Mouse (Mus musculus) cerebellum, adult 9-11 months (tissue): ENCODE measurements around the gene Gm49601.

Experiments used
- DNase-seq: peaks from one replicate; pipeline ENCODE4 v3.0.0; 2022

Gene Gm49601

GRCm38 (mm10) chr16:18605705-18606104, 20.5 kb downstream of the Gm49601 start:
- no peak for DNase-seq

DNA sequence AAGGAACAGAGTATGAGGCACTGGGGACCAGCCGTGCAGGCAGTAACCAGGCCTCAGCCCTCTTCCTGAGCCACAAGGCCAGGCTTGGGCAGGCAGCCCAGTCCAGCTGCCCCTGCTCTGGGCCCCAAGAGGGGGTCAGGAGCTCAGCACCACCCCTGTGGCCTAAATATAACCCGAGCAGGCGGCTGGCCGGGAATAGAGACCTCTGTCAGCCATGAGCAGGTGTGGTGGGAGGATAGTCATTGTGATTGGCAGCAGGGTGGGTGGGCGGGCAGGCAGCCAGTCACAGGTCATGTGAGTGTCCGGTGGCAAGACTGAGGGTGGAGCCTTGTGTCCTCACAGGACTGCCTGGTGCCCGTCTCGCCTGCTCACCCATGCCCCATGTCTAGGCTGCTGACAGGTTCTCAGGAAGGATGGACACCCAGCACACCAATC, 21.9 kb downstream of the Gm49601 start:
- DNase-seq, result no peak

DNA sequence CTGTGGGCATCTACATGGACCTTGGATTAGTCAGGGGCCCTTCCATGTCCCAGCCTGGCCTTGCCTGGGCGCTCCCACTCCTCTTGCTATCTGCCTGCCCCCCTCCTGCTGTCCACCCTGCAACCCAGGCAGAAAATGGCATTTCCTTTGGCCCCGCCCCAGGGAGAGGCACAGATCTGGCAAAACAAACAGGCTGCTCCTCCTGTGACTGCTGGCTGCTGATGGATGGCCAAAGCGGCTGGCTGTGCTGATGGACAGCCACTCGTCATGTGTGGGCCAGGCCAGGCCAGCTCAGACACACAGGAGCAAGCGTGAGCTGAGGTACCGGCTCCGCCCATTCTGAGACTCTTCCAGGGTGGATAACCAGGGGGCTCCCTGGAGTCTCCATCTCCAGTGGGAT, 24.8 kb downstream of the Gm49601 start:
- DNase-seq, result no peak

DNA sequence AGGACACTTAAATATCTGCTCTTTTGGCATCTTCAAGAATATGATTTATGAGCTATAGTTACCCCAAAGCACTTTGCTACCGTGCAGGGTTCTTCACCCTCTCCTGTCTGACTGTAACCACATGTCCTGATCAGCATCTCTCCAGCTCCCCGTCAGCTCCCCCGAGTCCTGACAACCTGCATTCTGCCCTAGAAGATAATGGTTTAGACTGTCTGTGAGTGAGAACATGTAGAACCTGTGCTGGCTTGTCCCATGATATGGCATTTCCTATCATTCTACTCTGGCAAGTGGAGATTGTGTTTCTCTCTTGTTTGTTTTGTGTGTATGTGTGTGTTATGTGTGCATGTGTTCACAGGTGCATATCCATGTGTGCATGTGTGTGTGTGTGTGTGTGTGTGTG, 28.2 kb downstream of the Gm49601 start:
- no peak for DNase-seq

DNA sequence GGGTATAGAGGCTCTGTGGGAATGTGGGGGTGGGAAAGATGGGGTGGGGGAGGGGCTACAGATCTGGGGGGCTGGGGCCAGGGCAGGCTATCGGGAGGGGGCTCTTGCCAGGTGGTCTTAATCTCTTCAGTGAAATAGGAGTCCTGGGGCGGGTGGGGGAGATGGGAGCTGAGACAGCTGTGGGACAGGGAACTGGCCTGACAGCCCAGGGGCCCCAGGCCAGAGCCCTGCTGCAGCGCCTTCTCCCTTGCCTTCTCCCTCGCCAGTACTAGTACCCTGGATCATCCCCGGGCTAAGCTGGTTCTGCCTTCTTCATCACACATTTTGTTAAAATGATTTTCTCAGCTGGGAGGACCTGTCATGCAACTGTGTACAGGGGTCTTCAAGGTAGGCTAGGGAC, 30.0 kb downstream of the Gm49601 start:
- DNase-seq, result no peak

DNA sequence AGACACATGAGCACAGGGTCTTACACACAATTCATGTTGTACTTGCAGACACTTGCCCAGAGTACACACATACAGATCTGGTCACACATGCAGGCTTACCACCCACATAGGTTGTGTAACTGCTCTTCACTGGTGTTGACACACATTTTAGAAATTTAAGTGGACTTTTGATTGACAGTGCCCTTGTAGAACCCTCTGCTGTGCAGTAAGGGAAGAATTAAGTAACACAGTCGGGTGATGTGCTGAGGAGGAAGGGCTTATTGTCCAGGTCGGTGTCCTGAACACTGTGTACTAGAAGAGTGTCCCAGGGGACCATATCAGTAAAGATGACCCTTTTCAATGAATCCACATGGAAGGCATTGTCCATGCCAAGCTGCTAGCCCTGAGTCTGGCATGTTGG, 32.3 kb downstream of the Gm49601 start:
- no peak for DNase-seq

DNA sequence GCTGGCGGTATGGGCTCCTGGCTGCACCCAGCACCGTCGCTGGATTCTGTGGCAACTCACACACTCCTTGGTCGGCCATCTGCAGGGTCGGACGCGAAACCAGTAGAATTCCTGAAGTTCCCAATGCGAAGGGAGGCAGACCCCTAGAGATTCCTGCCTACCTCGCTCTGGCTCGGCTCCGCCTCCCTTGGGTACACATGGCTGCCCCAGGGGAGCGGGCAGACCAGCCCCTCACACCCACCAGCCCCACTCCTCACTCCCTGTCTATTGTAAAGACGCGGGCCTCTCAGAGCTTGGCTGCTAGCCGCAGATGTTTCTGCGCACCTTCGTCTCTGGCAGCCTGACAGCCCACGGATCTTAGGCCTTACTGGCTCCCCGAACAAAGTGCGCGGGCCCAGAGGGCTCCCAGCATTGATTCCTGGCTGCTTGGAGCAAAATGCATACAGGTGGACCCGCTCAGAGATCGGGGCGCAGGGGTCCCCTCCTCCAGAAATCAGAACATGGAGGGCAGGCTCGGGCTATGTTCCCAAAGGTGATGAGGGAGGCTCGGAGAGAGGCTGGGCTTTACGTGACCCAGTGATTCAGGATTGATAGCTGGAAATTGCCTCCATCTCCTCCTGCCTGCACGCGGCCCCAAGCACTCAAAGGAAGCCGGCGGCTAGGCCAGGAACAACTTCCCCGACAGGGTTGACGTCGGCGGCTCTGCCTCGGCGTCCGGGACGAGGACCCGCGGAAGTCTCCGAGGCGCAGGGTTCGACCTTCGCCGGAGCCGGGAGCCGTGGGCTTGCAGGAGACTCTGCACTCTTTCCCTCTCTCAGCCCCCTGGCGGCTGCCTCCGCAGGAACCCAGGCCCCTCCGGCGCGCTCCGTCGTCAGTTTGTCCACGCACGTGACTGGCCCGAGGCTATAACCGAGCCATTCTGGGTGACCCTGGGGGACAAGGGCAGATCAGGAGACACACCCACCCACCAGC, 34.9 kb downstream of the Gm49601 start:
- DNase-seq, result no peak

DNA sequence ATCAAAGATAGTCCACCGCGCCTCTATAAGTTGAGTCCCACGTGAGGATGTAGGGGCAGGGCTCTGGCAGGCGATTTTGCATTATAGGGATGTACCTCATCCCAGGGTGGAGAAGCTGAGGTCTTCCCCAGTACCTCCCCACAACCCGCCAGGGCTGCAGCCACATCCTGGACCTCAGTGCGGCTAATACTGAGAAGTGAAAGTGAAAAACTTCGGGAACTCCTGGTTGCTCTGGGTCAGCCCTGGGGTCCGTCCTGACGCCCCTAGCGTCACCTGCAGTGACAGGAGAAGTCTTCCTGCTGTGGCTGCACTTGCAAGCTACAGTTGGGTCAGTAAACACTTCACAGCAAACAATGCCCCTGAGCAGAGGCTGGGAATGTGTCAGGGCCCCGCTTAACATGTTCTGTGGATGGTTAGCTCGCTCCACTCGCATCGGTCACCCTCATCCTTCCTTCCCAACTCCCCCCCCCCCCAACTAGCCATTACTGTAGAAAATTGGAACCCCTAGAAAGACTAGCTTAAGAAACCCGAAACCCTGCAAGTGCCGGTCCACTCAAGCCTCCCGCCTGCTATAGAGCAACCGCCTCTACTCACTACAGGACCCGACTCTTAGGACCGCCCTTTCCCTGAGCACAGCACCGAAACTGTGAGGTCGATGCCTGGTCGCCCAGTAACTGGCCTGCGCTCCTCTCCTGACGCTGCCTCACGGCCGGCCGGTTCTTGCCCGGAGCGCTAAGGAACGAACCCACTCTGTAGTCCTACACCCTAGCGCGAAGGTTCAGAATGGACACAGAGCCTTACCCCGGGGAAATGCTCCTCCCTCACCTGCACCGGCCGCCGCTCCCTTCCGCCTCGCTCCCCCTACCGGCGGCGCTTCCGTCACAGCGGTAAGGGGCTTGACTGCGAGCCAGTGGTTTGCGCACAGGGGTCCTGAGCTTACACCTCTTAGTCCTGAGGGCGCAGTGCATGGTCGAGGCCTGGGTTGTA, 36.1 kb downstream of the Gm49601 start, which contains the start of gene Tbx1:
TSS of gene Tbx1 (minus strand) at position 868 of the 987 bp plus-strand sequence.
- no peak for DNase-seq

DNA sequence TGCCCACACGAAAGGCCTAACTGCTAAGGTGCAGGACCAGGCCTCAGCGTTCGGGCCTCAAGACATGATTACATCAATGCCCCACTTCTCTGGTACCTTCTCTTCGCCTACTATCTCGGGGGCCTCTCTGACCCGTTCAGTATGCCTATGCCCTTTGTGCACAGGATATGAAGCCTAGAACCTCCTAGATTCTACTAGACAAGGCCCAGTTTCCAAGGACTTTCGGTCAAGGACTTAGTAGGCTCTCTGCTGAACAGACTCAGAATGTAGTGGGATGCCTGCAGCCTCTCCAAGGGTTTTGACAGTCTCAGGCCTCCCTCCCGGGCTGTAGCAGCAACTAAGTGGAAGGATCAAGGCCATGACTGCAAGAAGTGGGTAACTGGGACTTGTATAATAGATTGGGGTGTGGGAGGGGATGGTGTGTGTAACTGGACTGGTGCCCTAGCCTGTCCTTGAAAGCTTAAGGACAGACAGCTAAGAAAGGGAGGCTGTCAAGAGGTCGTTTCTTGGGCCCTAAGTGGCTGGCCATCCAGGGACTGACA, 37.1 kb downstream of the Gm49601 start:
- DNase-seq, result no peak

- DNase-seq, result no peak
Measured at GRCm38 (mm10) chr16:18588738-18589055, 37.5 kb downstream of the Gm49601 start.

DNA sequence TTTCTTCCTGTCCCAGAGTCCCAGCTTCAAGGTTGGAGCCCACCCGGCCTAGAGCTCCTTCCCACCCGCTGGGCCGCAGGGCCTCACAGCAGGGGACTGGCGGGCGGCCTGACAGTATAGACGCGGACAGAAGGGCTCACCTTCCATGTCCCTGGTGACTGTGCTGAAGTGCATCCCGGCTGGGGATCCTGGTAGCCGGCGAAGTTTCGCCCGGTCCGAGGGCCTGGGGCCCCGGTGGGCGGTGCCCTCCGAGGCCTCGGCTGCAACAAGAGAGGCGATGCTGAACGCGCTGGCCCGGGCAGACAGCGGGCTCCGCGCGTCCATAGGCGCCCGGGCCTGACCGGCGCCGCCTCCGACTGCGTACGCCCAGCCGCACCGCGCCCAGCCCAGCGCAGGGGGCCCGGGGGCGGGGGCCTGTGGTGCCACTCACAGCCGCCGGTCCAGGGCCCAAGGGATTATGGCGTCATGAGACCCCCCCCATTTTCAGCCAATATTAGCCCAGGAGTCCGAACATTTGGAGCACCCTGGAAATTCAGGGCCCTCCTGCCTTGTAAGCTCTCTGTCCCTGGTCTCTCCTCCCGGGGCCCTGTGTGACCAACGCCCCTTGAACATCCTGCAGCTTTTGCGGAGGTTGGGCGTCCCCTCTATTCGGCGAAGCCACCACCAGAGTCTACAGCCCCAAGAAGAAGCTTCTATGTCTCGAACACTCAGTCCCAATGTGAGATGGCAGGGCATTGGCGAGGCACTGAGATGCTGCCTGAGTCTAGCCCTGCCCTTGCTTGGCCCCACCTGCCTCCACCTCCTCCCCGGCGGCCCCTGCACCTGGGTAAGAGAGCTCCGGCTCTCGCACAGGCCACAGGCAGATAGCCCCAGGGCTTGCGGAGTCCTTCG, 38.1 kb downstream of the Gm49601 start:
- DNase-seq, result no peak

- DNase-seq, result no peak
Measured at GRCm38 (mm10) chr16:18586906-18587546, 39.2 kb downstream of the Gm49601 start.

DNA sequence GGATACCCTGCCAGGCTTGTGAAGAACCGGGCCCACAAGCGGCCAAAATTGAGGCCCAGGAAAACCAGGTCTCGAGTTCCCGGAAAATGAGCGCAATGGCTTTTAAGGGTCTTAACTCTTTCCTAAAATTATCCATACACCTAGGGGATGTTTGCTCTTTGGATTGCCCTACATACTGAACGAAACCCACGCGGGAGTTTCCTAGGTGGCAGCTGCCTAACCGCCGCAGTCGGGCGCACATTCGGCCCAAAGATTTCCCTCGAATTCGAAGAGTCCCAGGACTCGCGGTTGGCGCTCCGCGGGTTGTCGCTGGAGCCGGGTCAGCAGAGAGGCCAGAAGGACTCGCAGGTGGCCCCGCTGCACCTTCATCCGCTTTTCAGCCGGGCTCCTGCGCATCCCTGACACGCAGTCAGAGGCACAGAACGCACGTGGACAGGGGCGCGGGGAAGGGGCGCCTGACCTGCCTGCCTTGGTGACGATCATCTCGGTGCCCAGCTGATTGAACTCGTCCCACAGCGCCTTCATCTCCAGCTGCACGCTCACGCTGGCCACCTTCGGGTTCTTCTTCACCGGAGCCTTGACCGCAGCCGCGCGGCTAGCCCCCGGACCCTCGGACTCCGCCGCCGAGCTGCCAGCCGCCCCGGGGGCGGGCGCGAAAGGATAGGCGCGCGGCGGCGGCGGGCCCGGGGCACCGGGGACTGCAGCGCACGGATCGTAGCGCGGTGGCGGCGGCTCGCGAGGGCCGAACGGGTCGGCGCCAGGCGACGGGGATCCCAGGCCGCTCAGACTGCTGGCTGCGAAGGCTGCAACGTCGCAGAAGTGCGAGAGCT, 39.9 kb downstream of the Gm49601 start:
- no peak for DNase-seq

DNA sequence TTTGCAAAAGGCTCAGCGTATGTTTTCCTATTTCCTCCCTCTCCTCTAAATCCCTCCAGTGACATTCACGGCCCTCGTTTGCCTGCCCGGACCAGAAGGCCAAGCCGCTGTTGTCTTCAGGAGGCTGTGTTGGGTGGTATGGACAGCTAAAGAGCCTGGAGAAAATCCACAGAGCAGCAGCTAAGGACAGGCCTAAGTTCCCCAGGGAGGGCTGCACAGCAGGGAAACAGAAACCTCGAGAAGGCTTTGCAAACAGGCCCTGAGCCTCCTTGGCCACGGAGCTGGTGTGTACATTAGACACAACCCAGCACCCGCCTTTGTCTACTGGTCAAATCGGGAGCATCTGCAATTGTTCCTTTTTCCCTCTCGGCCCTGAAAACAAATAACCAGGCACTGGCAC, 40.6 kb downstream of the Gm49601 start:
- no peak for DNase-seq

GRCm38 (mm10) chr16:18584901-18585510, 41.2 kb downstream of the Gm49601 start:
- DNase-seq, result no peak

GRCm38 (mm10) chr16:18583673-18584357, 42.4 kb downstream of the Gm49601 start:
- no peak for DNase-seq

GRCm38 (mm10) chr16:18583169-18583568, 43.1 kb downstream of the Gm49601 start:
- DNase-seq, result no peak

- no peak for DNase-seq
Measured at GRCm38 (mm10) chr16:18582426-18583148, 43.6 kb downstream of the Gm49601 start.
